Mouse (Mus musculus): Measurements from ENCODE around the gene Mpped2.

DNA sequence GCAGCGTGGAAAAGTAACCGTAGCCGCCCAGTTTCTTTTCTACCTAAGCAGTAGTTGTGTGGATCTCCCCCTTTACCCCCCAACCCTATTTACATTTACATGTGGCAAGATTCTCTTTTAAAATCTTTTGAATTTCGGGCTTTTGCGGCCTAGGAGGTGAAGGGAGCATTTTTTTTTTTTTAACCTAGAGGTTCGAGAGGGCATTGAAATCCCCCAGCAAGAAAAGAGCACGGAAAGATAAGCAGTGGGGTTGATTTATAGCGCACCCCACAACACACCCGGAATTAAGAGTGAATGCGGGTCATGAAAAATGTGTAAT lies 1.5 kb downstream of the Mpped2 start:
- no peak for TF ChIP-seq CTCF (IDR thresholded peaks at IDR 0.05; ENCODE audit: borderline replicate concordance, control insufficient read depth, extremely low read depth, insufficient read depth, low read length, poor library complexity)
- no peak for TF ChIP-seq POLR2A (IDR thresholded peaks at IDR 0.05; ENCODE audit: control insufficient read depth, extremely low read depth, insufficient read depth, low read length, poor library complexity)

Measured in thymus, adult 2 months (tissue).